Mouse (Mus musculus): Measurements from ENCODE around the gene Arhgap10.

GRCm38 (mm10) chr8:77486749-77487148, 31.0 kb downstream of the Arhgap10 start:
- no peak for TF ChIP-seq TBP (IDR thresholded peaks at IDR 0.05; ENCODE audit: low read depth, low read length)
- no peak for TF ChIP-seq ZC3H11A (IDR thresholded peaks at IDR 0.05; ENCODE audit: low read depth, low read length)
- no peak for TF ChIP-seq CTCF (IDR thresholded peaks at IDR 0.05 in 2 of 3, conservative IDR thresholded peaks at IDR 0.05 in 1 of 3; ENCODE audit: control insufficient read depth in 1 of 3, insufficient read depth in 1 of 3, low read depth in 2 of 3, low read length in 3 of 3, poor library complexity in 1 of 3, severe bottlenecking in 1 of 3)
